13 mouse cellular contexts compared by ENCODE assay signal in the genomic region with DNA sequence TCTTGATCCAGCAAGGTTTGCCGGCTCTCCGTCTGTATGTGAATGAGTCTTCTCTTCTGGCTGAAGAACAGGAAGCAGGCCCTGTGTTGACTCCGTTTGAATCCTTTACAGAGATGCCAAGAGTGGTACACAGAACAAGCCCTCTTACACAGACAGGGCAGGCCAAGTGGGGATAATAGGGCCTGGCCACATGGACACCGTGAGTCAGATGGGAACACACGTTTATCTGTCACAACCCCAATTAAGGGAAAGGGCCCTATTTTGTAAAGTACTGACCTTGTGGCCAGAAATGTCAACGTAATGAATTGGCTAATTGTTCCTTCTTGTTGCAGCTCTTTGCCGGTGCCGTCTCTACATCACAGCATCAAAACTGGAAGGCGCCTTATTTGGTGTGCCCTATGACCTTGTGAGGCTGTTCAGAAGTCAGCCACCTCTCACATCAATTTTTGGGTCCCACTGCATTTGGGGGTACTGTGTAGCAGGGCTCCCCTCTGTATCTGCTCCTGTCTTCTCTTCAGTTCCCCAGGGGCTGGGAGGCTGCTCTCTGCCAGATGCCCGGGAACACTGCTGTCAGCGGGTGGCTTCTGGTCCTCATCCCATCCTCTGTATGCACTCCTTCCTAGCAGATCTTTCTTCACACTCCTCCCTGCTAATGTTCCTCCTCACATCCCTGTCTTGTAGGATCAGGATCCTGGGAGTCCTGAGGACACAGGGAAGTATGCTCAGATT.
DNase-seq lines count a peak whose midpoint lies in the region; ATAC-seq lines count a peak whose summit lies in the region.
"Had no signal": no experiment of that assay in that cellular context is flagged by ENCODE, and none has a peak within 500 bp of the region (broad histone marks: within the 10 kb centered on the region; RNA-seq: fewer than 3 reads in every experiment).

No protein-coding gene starts in this region.

- H3K4me2 ChIP-seq in hindbrain, embryonic 12.5 days (replicated peaks): no peak overlapping the region
- H3K4me2 ChIP-seq in neural tube, embryonic 12.5 days (replicated peaks): no peak overlapping the region
- no peak overlapping the region for H3K4me2 ChIP-seq in neural tube, embryonic 15.5 days
- H3K4me2 ChIP-seq: liver, embryonic 13.5 days had no signal

- peaks cover 10% of the 10 kb centered on the region; the same call in 1 of the 2 replicates for H3K27me3 ChIP-seq in hindbrain, embryonic 10.5 days (ENCODE audit: insufficient read depth, poor library complexity, severe bottlenecking)
- H3K27me3 ChIP-seq in hindbrain, embryonic 12.5 days: no peaks in the 10 kb centered on the region
- no peaks in the 10 kb centered on the region for H3K27me3 ChIP-seq in neural tube, embryonic 12.5 days (replicated peaks)
- no peaks in the 10 kb centered on the region for H3K27me3 ChIP-seq in neural tube, embryonic 15.5 days (replicated peaks)
- H3K27me3 ChIP-seq: liver, embryonic 13.5 days; megakaryocyte, embryonic 14.5 days had no signal

- 0 out of 2 replicates have a peak overlapping the region, but pooled peaks have one; percentile 50 for H3K27ac ChIP-seq in hindbrain, embryonic 10.5 days
- no peak overlapping the region for H3K27ac ChIP-seq in hindbrain, embryonic 12.5 days
- H3K27ac ChIP-seq in neural tube, embryonic 12.5 days: no peak overlapping the region
- no peak overlapping the region for H3K27ac ChIP-seq in neural tube, embryonic 15.5 days (replicated peaks)
- H3K27ac ChIP-seq: kidney, postnatal 0 days; liver, embryonic 13.5 days had no signal

- no peak overlapping the region for H3K9ac ChIP-seq in hindbrain, embryonic 12.5 days
- no peak overlapping the region for H3K9ac ChIP-seq in neural tube, embryonic 12.5 days
- H3K9ac ChIP-seq in neural tube, embryonic 15.5 days (replicated peaks): no peak overlapping the region
- H3K9ac ChIP-seq: liver, embryonic 13.5 days had no signal

- no peak overlapping the region for H3K4me3 ChIP-seq in hindbrain, embryonic 10.5 days
- H3K4me3 ChIP-seq in hindbrain, embryonic 12.5 days: no peak overlapping the region
- H3K4me3 ChIP-seq in neural tube, embryonic 12.5 days: no peak overlapping the region
- no peak overlapping the region for H3K4me3 ChIP-seq in neural tube, embryonic 15.5 days (replicated peaks)
- H3K4me3 ChIP-seq: liver, embryonic 13.5 days; megakaryocyte, embryonic 14.5 days had no signal

- peak; percentile 39 for DNase-seq in embryo, embryonic 10.5 days (ENCODE audit: low spot score)
- DNase-seq in embryo, embryonic 9.5 days (ENCODE audit: extremely low spot score): no peak
- DNase-seq in hindbrain, embryonic 10.5 days (ENCODE audit: low spot score): no peak
- no peak for DNase-seq in spleen, adult 12 weeks (ENCODE audit: low spot score)
- DNase-seq: liver, embryonic 13.5 days had no signal

- 49% methylated on average over 11 of the region's 11 CpGs for WGBS in hindbrain, embryonic 10.5 days
- WGBS in hindbrain, embryonic 12.5 days: 47% methylated on average over 11 of the region's 11 CpGs
- 46% methylated on average over 11 of the region's 11 CpGs for WGBS in neural tube, embryonic 12.5 days
- WGBS in neural tube, embryonic 15.5 days: 52% methylated on average over 11 of the region's 11 CpGs

- no peak for ATAC-seq in hindbrain, embryonic 12.5 days (ENCODE audit: low FRiP score)
- ATAC-seq in neural tube, embryonic 12.5 days (ENCODE audit: low FRiP score, low read depth): 0 out of 2 replicates have a peak, but pooled peaks have one; percentile 17
- ATAC-seq in neural tube, embryonic 15.5 days (ENCODE audit: low FRiP score): no peak
- no peak for ATAC-seq in inflammation-experienced regulatory T-cells, adult 6 months
- ATAC-seq: intestine, embryonic 16.5 days had no signal

- H3K36me3 ChIP-seq in hindbrain, embryonic 10.5 days: no peaks in the 10 kb centered on the region
- no peaks in the 10 kb centered on the region for H3K36me3 ChIP-seq in hindbrain, embryonic 12.5 days
- H3K36me3 ChIP-seq in neural tube, embryonic 12.5 days: no peaks in the 10 kb centered on the region
- H3K36me3 ChIP-seq in neural tube, embryonic 15.5 days: no peaks in the 10 kb centered on the region
- H3K36me3 ChIP-seq: liver, embryonic 13.5 days had no signal

- peaks cover 26% of the 10 kb centered on the region for H3K4me1 ChIP-seq in hindbrain, embryonic 10.5 days (replicated peaks)
- peaks cover 12% of the 10 kb centered on the region for H3K4me1 ChIP-seq in hindbrain, embryonic 12.5 days
- peaks cover 12% of the 10 kb centered on the region for H3K4me1 ChIP-seq in neural tube, embryonic 12.5 days
- peaks cover 12% of the 10 kb centered on the region; the same call in 1 of the 2 replicates for H3K4me1 ChIP-seq in neural tube, embryonic 15.5 days

- no peaks in the 10 kb centered on the region for H3K9me3 ChIP-seq in hindbrain, embryonic 10.5 days
- no peaks in the 10 kb centered on the region for H3K9me3 ChIP-seq in hindbrain, embryonic 12.5 days (replicated peaks)
- no peaks in the 10 kb centered on the region for H3K9me3 ChIP-seq in neural tube, embryonic 12.5 days
- no peaks in the 10 kb centered on the region for H3K9me3 ChIP-seq in neural tube, embryonic 15.5 days (replicated peaks)
- H3K9me3 ChIP-seq: G1E; liver, embryonic 13.5 days; megakaryocyte, embryonic 14.5 days had no signal
